Mouse (Mus musculus): ENCODE measurements around the gene Ttc7.

- TF ChIP-seq CTCF (IDR thresholded peaks at IDR 0.05; ENCODE audit: borderline replicate concordance, extremely low read depth, insufficient read depth, insufficient read length): no peak
- no peak for TF ChIP-seq POLR2A (IDR thresholded peaks at IDR 0.05; ENCODE audit: borderline replicate concordance, extremely low read depth, insufficient read depth, insufficient read length, poor library complexity, severe bottlenecking)
Measured at GRCm38 (mm10) chr17:87335152-87335551, 52.5 kb downstream of the Ttc7 start.

Data from brain, embryonic 14.5 days (tissue).